Mouse (Mus musculus): ENCODE data around the gene Hoxc11.

Gene Hoxc11

DNA sequence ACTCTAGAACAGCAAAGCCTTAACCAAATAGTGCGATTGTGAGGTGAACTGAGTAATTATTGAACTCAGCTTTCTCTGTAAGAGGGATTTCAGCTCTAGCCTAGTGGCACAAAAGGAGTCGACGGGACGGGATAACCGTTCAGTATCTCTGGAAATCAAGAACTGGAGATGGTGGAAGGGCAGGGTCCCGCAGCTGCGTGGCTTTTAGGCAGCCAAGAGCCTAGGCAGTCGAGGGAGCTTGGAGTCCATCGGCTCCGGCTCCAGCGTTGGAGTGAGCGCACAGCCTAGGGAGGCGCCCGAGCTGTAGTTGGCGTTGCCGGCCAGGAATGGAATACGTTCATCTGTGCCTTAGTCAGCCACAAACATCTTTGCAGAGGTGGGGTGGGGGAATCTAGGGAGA lies 51.1 kb downstream of the Hoxc11 start:
- DNase-seq (ENCODE audit: inconsistent ontology term), result no peak

- DNase-seq (ENCODE audit: inconsistent ontology term), result no peak
Measured at GRCm38 (mm10) chr15:103005797-103006196, 51.6 kb downstream of the Hoxc11 start.

DNA sequence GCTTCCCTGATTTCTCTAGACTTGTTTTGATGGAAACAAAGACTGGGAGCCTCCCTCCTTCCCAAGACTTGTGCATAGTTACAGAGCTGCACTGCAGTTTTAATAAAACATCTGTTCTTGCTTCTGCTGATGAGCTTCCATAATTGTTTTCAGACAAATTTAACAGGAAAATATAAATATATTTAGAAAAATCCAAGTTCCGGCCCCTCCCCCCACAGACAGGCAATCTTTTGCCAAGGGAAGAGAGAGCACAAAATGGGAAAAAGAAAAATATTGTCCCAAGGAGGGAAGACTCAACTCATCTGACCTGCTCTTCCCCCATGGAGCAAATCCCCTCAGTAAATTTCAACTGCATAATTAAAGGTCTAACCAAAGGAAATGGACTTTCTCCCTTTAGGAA lies 52.1 kb downstream of the Hoxc11 start:
- DNase-seq (ENCODE audit: inconsistent ontology term), result no peak

Measured in Muller cell, postnatal 12 days (primary cell).